Mouse (Mus musculus): ENCODE results near the gene Thumpd2. TPM values are rescaled to one million over a fixed set of nuclear protein-coding genes. Genes with fewer than 3 reads are reported as not detected.

The Thumpd2 gene
- polyA plus RNA-seq, 1 experiment from 2014 or later = 13.3 TPM

DNA sequence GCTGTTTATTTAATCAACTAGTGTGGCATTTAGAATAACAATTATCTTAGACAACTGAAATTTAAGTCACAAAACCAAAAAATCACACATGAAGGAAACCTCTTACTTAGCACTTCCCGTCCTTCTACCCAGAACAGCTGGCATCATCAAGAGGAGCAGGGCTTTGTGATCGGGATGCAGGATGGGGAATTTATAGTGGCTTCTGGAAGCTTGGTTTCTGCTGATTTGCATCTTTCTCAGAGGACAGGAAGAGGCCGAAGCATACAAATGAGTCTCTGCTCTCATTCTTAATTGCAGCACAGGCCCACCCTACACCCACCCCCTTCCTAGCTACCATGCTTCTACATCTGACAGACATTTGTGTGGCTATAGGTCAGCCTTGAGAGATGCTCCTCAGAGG is 20.5 kb downstream of the Thumpd2 start:
- WGBS = 78% methylated on average over 3 of the region's 3 CpGs
- Histone ChIP-seq H3K36me3 (ENCODE audit: control insufficient read depth, insufficient read depth, low read length) (no peaks in the 10 kb centered on the region), H3K27me3 (ENCODE audit: control insufficient read depth, insufficient read depth, low read length) (no peaks in the 10 kb centered on the region), H3K4me1 (ENCODE audit: control insufficient read depth, insufficient read depth, low read length) (no peaks in the 10 kb centered on the region), H3K9ac (ENCODE audit: low read length) (no peak overlapping the region), H3K9me3 (ENCODE audit: control insufficient read depth, low read length) (no peaks in the 10 kb centered on the region), H3K4me2 (ENCODE audit: low read depth) (no peak overlapping the region), H3K4me3 (ENCODE audit: low read depth, low read length) (no peak overlapping the region), H3K27ac (ENCODE audit: low read depth, low read length) (no peak overlapping the region)
- DNase-seq (ENCODE audit: low spot score) = no peak
- ATAC-seq (ENCODE audit: insufficient read depth, low FRiP score, low TSS enrichment) = no peak

DNA sequence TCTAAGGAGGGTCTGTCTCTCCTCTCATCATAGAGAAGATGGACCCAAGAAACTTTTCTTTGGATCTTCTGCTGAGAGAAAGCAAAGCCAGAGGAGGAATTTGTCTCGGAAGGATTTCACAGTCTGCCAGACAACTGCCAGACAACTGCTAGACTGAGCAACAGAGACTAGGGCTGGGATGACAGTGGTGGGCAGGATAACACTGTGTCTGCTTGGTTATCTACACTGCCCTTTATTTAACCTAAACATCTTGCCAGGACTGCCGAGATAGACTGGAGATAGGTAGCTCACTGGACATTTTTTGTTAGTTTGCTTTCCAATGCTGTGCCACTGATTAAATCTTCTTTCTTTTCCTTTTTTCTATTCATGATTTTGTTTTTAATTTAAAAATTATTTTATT is 23.2 kb downstream of the Thumpd2 start:
- H3K4me2 ChIP-seq (ENCODE audit: low read depth) = no peak overlapping the region
- no peak overlapping the region for H3K27ac ChIP-seq (ENCODE audit: low read depth, low read length)
- H3K36me3 ChIP-seq (ENCODE audit: control insufficient read depth, insufficient read depth, low read length) = no peaks in the 10 kb centered on the region
- ATAC-seq (ENCODE audit: insufficient read depth, low FRiP score, low TSS enrichment) = no peak
- no peak overlapping the region for H3K4me3 ChIP-seq (ENCODE audit: low read depth, low read length)
- 92% methylated on average over 2 of the region's 2 CpGs for WGBS
- H3K9me3 ChIP-seq (ENCODE audit: control insufficient read depth, low read length) = no peaks in the 10 kb centered on the region
- H3K27me3 ChIP-seq (ENCODE audit: control insufficient read depth, insufficient read depth, low read length) = no peaks in the 10 kb centered on the region
- no peak overlapping the region for H3K9ac ChIP-seq (ENCODE audit: low read length)
- no peaks in the 10 kb centered on the region for H3K4me1 ChIP-seq (ENCODE audit: control insufficient read depth, insufficient read depth, low read length)
- no peak for DNase-seq (ENCODE audit: low spot score)

DNA sequence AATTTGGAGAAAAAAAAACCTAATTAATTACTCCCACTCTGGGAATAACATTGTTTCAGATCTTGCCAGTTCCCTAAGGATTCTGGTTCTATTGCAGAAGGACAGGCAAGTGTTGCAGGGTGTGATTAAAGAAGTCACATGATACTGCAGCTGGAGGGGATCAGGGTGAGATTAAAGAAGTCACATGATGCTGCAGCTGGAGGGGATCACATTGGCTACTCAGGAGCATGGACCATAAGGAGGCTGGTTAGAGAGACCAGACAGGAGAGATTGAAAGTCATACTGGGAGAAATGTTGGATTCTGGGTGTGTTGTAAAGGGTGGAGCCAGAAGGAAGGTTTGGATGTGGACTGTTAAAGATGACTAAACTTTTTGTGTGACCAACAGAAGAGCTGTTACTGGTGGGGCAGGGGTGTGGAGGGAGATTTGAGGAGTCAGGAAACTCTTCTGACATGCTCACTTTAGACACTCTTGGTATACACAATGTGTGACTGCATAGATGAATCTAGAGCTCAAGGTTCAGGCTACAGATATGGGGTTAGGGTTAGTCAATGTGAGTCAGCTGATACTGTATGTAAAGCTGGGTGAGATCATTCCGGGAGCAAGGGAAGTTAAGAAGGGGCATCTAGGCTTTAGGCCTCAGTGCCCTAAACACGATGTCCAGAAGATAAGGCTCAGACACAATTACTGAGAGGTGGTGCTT is 26.0 kb downstream of the Thumpd2 start:
- Histone ChIP-seq H3K4me1 (ENCODE audit: control insufficient read depth, insufficient read depth, low read length) (no peaks in the 10 kb centered on the region), H3K4me3 (ENCODE audit: low read depth, low read length) (no peak overlapping the region), H3K9ac (ENCODE audit: low read length) (no peak overlapping the region), H3K9me3 (ENCODE audit: control insufficient read depth, low read length) (no peaks in the 10 kb centered on the region), H3K27me3 (ENCODE audit: control insufficient read depth, insufficient read depth, low read length) (no peaks in the 10 kb centered on the region), H3K36me3 (ENCODE audit: control insufficient read depth, insufficient read depth, low read length) (no peaks in the 10 kb centered on the region), H3K4me2 (ENCODE audit: low read depth) (no peak overlapping the region), H3K27ac (ENCODE audit: low read depth, low read length) (no peak overlapping the region)
- ATAC-seq (ENCODE audit: insufficient read depth, low FRiP score, low TSS enrichment) = no peak
- no peak for DNase-seq (ENCODE audit: low spot score)
- WGBS = 97% methylated on average over 2 of the region's 2 CpGs

DNA sequence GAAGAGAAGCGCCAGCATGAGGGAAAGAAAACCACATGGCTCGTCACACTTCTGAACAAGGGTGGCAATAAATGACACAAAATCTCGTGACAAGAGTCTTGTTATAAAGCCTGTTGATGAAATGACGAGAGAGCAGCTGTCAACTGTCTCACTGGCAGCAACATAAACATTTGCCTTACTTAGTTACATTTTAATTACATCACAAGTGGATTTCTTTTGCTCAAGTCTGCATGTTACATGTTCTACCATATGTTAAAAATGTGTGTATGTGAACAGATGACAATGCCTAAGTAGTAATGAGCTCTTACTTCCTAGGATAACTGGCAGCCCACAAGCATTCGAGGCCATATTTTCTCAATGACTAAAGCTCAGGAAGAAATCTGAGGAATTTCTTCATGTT is 29.5 kb downstream of the Thumpd2 start:
- Histone ChIP-seq H3K27ac (ENCODE audit: low read depth, low read length) (no peak overlapping the region), H3K4me1 (ENCODE audit: control insufficient read depth, insufficient read depth, low read length) (no peaks in the 10 kb centered on the region), H3K9me3 (ENCODE audit: control insufficient read depth, low read length) (no peaks in the 10 kb centered on the region), H3K4me3 (ENCODE audit: low read depth, low read length) (no peak overlapping the region), H3K9ac (ENCODE audit: low read length) (no peak overlapping the region), H3K27me3 (ENCODE audit: control insufficient read depth, insufficient read depth, low read length) (no peaks in the 10 kb centered on the region), H3K4me2 (ENCODE audit: low read depth) (no peak overlapping the region), H3K36me3 (ENCODE audit: control insufficient read depth, insufficient read depth, low read length) (no peaks in the 10 kb centered on the region)
- no peak for DNase-seq (ENCODE audit: low spot score)
- WGBS = 82% methylated on average over 5 of the region's 5 CpGs
- ATAC-seq (ENCODE audit: insufficient read depth, low FRiP score, low TSS enrichment) = no peak

DNA sequence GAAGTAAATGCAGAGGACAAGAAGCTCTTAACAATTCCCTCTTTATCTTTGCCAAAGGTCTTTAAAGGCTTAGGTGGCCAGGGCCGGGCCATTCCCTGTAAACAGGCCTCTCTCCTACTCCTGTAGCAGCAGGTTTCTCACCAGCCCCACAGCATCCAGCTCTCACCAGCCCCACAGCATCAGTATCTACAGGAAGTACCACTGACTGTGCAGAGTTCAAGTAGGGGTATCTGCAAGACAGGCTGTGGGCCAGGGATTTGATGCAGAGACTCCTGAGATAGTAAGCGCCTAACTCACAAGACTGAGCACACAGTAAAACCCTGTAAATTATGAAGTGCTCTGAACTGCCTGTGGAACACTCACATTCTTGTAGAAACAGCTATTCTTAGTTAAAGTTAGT is 31.9 kb downstream of the Thumpd2 start:
- Histone ChIP-seq H3K4me2 (ENCODE audit: low read depth) (no peak overlapping the region), H3K36me3 (ENCODE audit: control insufficient read depth, insufficient read depth, low read length) (no peaks in the 10 kb centered on the region), H3K27me3 (ENCODE audit: control insufficient read depth, insufficient read depth, low read length) (no peaks in the 10 kb centered on the region), H3K4me3 (ENCODE audit: low read depth, low read length) (no peak overlapping the region), H3K9ac (ENCODE audit: low read length) (no peak overlapping the region), H3K27ac (ENCODE audit: low read depth, low read length) (no peak overlapping the region), H3K9me3 (ENCODE audit: control insufficient read depth, low read length) (no peaks in the 10 kb centered on the region), H3K4me1 (ENCODE audit: control insufficient read depth, insufficient read depth, low read length) (no peaks in the 10 kb centered on the region)
- ATAC-seq (ENCODE audit: insufficient read depth, low FRiP score, low TSS enrichment) (no peak), DNase-seq (ENCODE audit: low spot score) (no peak)
- WGBS = 75% methylated on average over 2 of the region's 2 CpGs

DNA sequence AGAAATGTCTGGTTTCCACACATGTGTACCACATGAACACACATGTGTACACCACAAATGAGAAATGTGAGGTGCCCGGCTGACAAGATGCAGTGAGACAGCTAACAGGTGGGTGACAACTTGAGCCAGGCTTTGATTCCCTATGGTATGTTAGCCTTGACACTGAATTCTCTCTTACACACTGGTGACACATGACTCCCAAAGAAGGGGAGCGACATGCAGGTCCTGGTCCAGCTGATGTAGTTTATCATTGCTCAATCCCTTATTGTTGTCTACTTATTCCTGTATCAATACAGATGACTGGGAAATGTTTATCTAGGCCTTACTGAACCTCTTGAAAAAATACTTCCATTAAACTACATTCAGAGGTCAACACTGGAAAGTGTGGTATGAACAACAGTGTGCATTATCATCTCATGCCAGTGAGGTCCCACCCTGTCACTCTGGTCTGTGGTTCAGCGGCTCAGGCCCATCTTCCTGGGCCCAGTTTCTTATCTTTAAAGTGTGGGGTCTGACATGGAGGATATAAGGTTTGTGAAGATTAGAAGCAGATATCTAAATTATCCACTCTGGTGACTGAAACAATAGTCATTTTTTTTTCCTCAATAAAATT is 32.9 kb downstream of the Thumpd2 start:
- Histone ChIP-seq H3K9me3 (ENCODE audit: control insufficient read depth, low read length) (no peaks in the 10 kb centered on the region), H3K27me3 (ENCODE audit: control insufficient read depth, insufficient read depth, low read length) (no peaks in the 10 kb centered on the region), H3K4me2 (ENCODE audit: low read depth) (no peak overlapping the region), H3K27ac (ENCODE audit: low read depth, low read length) (no peak overlapping the region), H3K36me3 (ENCODE audit: control insufficient read depth, insufficient read depth, low read length) (no peaks in the 10 kb centered on the region), H3K4me1 (ENCODE audit: control insufficient read depth, insufficient read depth, low read length) (no peaks in the 10 kb centered on the region), H3K4me3 (ENCODE audit: low read depth, low read length) (no peak overlapping the region), H3K9ac (ENCODE audit: low read length) (no peak overlapping the region)
- WGBS = 94% methylated on average over 3 of the region's 3 CpGs
- DNase-seq (ENCODE audit: low spot score) (no peak), ATAC-seq (ENCODE audit: insufficient read depth, low FRiP score, low TSS enrichment) (no peak)

DNA sequence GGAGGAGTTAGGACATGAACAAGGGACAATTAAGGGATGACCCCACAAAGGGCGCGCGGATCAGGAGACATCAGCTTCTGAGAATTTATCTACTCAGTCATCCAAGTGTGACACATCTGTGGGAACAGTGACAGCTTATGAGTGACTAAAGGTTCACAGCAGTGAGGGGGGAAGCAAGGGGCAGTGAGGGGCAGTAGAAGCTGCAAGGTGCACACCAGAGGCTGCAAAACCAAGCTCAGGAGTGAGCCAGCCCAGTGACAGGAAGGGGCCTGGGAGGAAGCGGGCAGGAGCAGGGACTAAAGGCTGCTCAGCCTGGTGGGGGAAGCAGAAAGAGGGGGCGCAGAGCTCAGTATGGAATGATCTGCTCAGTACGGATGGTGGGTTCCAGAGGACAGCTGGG is 37.6 kb downstream of the Thumpd2 start:
- ATAC-seq (ENCODE audit: insufficient read depth, low FRiP score, low TSS enrichment) (no peak; the same call in 1 of the 2 replicates), DNase-seq (ENCODE audit: low spot score) (no peak)
- Histone ChIP-seq H3K4me1 (ENCODE audit: control insufficient read depth, insufficient read depth, low read length) (no peaks in the 10 kb centered on the region), H3K4me3 (ENCODE audit: low read depth, low read length) (no peak overlapping the region), H3K27ac (ENCODE audit: low read depth, low read length) (no peak overlapping the region), H3K27me3 (ENCODE audit: control insufficient read depth, insufficient read depth, low read length) (no peaks in the 10 kb centered on the region), H3K36me3 (ENCODE audit: control insufficient read depth, insufficient read depth, low read length) (no peaks in the 10 kb centered on the region), H3K9me3 (ENCODE audit: control insufficient read depth, low read length) (no peaks in the 10 kb centered on the region), H3K4me2 (ENCODE audit: low read depth) (no peak overlapping the region), H3K9ac (ENCODE audit: low read length) (no peak overlapping the region)
- WGBS = 95% methylated on average over 6 of the region's 6 CpGs

DNA sequence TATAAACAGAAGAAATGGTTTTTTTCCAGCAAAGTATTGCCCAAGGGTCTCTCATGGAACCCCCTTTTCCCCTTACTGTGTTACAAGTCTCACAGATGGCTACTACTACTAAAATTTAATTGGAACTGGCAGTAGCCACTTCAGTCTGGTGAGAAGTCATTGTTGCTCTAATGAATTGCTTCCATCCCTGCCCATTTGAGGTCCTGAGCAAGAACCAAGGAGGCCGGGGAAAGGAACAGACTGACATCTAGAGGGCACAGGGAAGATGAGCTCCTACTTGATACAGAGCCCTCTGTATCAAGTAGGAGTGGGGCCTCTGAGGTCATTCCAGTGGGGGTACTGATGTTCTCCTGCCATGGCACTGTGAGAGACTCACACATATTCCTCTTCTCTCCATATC is 47.8 kb downstream of the Thumpd2 start:
- no peak overlapping the region for H3K9ac ChIP-seq (ENCODE audit: low read length)
- WGBS = 43% methylated on average over 1 of the region's 1 CpGs
- no peaks in the 10 kb centered on the region for H3K9me3 ChIP-seq (ENCODE audit: control insufficient read depth, low read length)
- DNase-seq (ENCODE audit: low spot score) (no peak), ATAC-seq (ENCODE audit: insufficient read depth, low FRiP score, low TSS enrichment) (no peak)
- no peaks in the 10 kb centered on the region for H3K36me3 ChIP-seq (ENCODE audit: control insufficient read depth, insufficient read depth, low read length)
- H3K27ac ChIP-seq (ENCODE audit: low read depth, low read length) = no peak overlapping the region
- H3K4me1 ChIP-seq (ENCODE audit: control insufficient read depth, insufficient read depth, low read length) = no peaks in the 10 kb centered on the region
- no peaks in the 10 kb centered on the region for H3K27me3 ChIP-seq (ENCODE audit: control insufficient read depth, insufficient read depth, low read length)
- no peak overlapping the region for H3K4me2 ChIP-seq (ENCODE audit: low read depth)
- no peak overlapping the region for H3K4me3 ChIP-seq (ENCODE audit: low read depth, low read length)

DNA sequence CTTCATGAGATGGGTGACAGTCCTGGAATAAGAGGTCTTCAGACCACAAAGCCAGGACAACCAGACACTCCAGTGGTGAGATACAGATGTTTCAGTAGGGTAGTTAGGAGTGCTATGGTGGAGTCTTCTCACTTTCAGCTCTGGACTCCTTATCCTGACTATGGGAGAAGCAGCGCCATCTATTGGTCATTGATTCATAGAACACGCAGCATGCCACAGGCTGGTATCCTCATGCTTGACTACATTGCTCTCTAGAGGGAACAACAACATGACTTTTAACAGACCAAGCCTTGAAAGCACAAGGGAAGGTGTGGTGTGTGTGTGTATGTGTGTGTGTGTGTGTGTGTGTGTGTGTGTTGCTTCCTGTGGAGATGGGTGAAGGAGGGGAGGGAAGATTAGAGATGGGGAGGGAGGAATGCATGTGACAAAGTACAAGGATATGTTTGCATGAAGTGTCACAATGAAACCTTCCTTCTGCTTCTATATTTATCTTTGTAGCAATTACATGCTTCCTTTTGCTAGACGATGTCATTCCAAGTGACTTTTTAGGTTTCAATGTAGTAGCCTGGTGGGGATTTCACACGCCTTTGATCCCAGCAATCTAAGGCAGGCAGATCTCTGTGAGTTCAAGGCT is 49.0 kb downstream of the Thumpd2 start:
- ATAC-seq (ENCODE audit: insufficient read depth, low FRiP score, low TSS enrichment) = peak; percentile 32; the same call in 1 of the 2 replicates
- Histone ChIP-seq H3K27me3 (ENCODE audit: control insufficient read depth, insufficient read depth, low read length) (no peaks in the 10 kb centered on the region), H3K9ac (ENCODE audit: low read length) (no peak overlapping the region), H3K4me1 (ENCODE audit: control insufficient read depth, insufficient read depth, low read length) (no peaks in the 10 kb centered on the region), H3K4me3 (ENCODE audit: low read depth, low read length) (no peak overlapping the region), H3K4me2 (ENCODE audit: low read depth) (no peak overlapping the region), H3K9me3 (ENCODE audit: control insufficient read depth, low read length) (no peaks in the 10 kb centered on the region), H3K27ac (ENCODE audit: low read depth, low read length) (no peak overlapping the region), H3K36me3 (ENCODE audit: control insufficient read depth, insufficient read depth, low read length) (no peaks in the 10 kb centered on the region)
- DNase-seq (ENCODE audit: low spot score) = peak; percentile 46
- WGBS = 52% methylated on average over 4 of the region's 4 CpGs
